Mouse (Mus musculus) testis, adult 2 months (tissue): ENCODE measurements around the gene Cpt1c. TPM values are rescaled to one million over a fixed set of nuclear protein-coding genes. Genes with fewer than 3 reads are reported as not detected.

Experiments
- H3K27ac ChIP-seq: fragments of 200-500 bp; 2 replicates; pipeline ENCODE4 v1.5.1; 2012; ENCODE audit warnings: low read depth, low read length; ENCODE audit not compliant: control insufficient read depth, insufficient read depth
- H3K27me3 ChIP-seq: fragments of 200-500 bp; 2 replicates; pipeline ENCODE4 v1.6.1; 2012; ENCODE audit warnings: mild to moderate bottlenecking, low read length, moderate library complexity; ENCODE audit not compliant: control insufficient read depth, insufficient read depth
- H3K36me3 ChIP-seq: fragments of 200-500 bp; 2 replicates; pipeline ENCODE4 v1.6.1; 2012; ENCODE audit warnings: mild to moderate bottlenecking, low read length; ENCODE audit not compliant: control insufficient read depth, insufficient read depth
- H3K4me1 ChIP-seq: fragments of 200-500 bp; 2 replicates; pipeline ENCODE4 v1.6.1; 2012; ENCODE audit warnings: low read length; ENCODE audit not compliant: control insufficient read depth, insufficient read depth
- H3K4me3 ChIP-seq: fragments of 200-500 bp; 2 replicates; pipeline ENCODE4 v1.5.1; 2012; ENCODE audit warnings: low read depth, mild to moderate bottlenecking, low read length, moderate library complexity, mixed read lengths; ENCODE audit not compliant: control insufficient read depth
- CTCF ChIP-seq: fragments of 200-500 bp; IDR thresholded peaks from 2 replicates; pipeline ENCODE4 v1.5.1; 2012; ENCODE audit warnings: low read depth, mild to moderate bottlenecking, inconsistent platforms, low read length, moderate library complexity; ENCODE audit not compliant: control insufficient read depth, insufficient read depth, insufficient replicate concordance
- POLR2A ChIP-seq: fragments of 200-500 bp; IDR thresholded peaks from 2 replicates; pipeline ENCODE4 v1.6.1; 2012; ENCODE audit warnings: low read depth, mild to moderate bottlenecking, inconsistent platforms, low read length, moderate library complexity; ENCODE audit not compliant: control insufficient read depth
- polyA plus RNA-seq: library from polyadenylated mRNA; depleted of rRNA; stranded (reverse); fragments of >200 nt; gene quantifications from 2 replicates; pipeline ENCODE4 v1.2.3, GENCODE M21; 2012

Gene Cpt1c
- polyA plus RNA-seq, 1 experiment, result 137 TPM

GRCm38 (mm10) chr7:44959874-44960511, 14.7 kb downstream of the Cpt1c start:
- Histone ChIP-seq H3K4me3 (no peak overlapping the region), H3K4me1 (no peaks in the 10 kb centered on the region), H3K36me3 (no peaks in the 10 kb centered on the region), H3K27ac (no peak overlapping the region), H3K27me3 (no peaks in the 10 kb centered on the region)
- no peak for TF ChIP-seq POLR2A
- no peak for TF ChIP-seq CTCF

- no peaks in the 10 kb centered on the region for H3K36me3 ChIP-seq
- H3K4me3 ChIP-seq, result no peak overlapping the region
- no peak for TF ChIP-seq CTCF
- no peak for TF ChIP-seq POLR2A
- no peaks in the 10 kb centered on the region for H3K4me1 ChIP-seq
- no peak overlapping the region for H3K27ac ChIP-seq
- H3K27me3 ChIP-seq, result no peaks in the 10 kb centered on the region
Observed at GRCm38 (mm10) chr7:44959281-44959680, 15.4 kb downstream of the Cpt1c start.

- Histone ChIP-seq H3K4me3 (no peak overlapping the region), H3K4me1 (peaks cover under 1% of the 10 kb centered on the region), H3K27ac (no peak overlapping the region), H3K36me3 (no peaks in the 10 kb centered on the region), H3K27me3 (no peaks in the 10 kb centered on the region)
- TF ChIP-seq CTCF, result peak; percentile 7; the same call in 1 of the 2 replicates
- TF ChIP-seq POLR2A, result no peak
Observed at GRCm38 (mm10) chr7:44958208-44958607, 16.4 kb downstream of the Cpt1c start.

GRCm38 (mm10) chr7:44957183-44957835, 17.3 kb downstream of the Cpt1c start:
- no peak overlapping the region for H3K27ac ChIP-seq
- H3K36me3 ChIP-seq, result no peaks in the 10 kb centered on the region
- no peak overlapping the region for H3K4me3 ChIP-seq
- peaks cover 5% of the 10 kb centered on the region for H3K4me1 ChIP-seq
- H3K27me3 ChIP-seq, result no peaks in the 10 kb centered on the region
- TF ChIP-seq POLR2A (no peak), CTCF (no peak)

GRCm38 (mm10) chr7:44956266-44956665, 18.4 kb downstream of the Cpt1c start:
- Histone ChIP-seq H3K27me3 (no peaks in the 10 kb centered on the region), H3K4me1 (peaks cover 11% of the 10 kb centered on the region), H3K27ac (no peak overlapping the region), H3K36me3 (no peaks in the 10 kb centered on the region), H3K4me3 (no peak overlapping the region)
- TF ChIP-seq POLR2A (no peak), CTCF (no peak)

- H3K4me3 ChIP-seq, result no peak overlapping the region
- H3K4me1 ChIP-seq, result peaks cover 11% of the 10 kb centered on the region
- H3K27me3 ChIP-seq, result no peaks in the 10 kb centered on the region
- TF ChIP-seq CTCF (no peak), POLR2A (no peak)
- no peak overlapping the region for H3K27ac ChIP-seq
- H3K36me3 ChIP-seq, result no peaks in the 10 kb centered on the region
Observed at GRCm38 (mm10) chr7:44955628-44956027, 19.0 kb downstream of the Cpt1c start.

- Histone ChIP-seq H3K27ac (no peak overlapping the region), H3K36me3 (no peaks in the 10 kb centered on the region), H3K4me1 (peaks cover 11% of the 10 kb centered on the region), H3K4me3 (no peak overlapping the region), H3K27me3 (no peaks in the 10 kb centered on the region)
- TF ChIP-seq CTCF (no peak), POLR2A (no peak)
Observed at GRCm38 (mm10) chr7:44954091-44954885, 20.4 kb downstream of the Cpt1c start.
